Mouse (Mus musculus) midbrain, embryonic 11.5 days (tissue): ENCODE measurements around the gene Slc9a9. TPM values are rescaled to one million over a fixed set of nuclear protein-coding genes. Genes with fewer than 3 reads are reported as not detected.
A peak's percentile ranks its signal among the peaks of the same experiment; 100 is the strongest.

Experiments used
- ATAC-seq: fragments of 200-750 bp; cut with Nextera tagmentation; 2 replicates; pipeline ENCODE4 v1.8.0; 2017; ENCODE audit warnings: moderate TSS enrichment, moderate library complexity; ENCODE audit not compliant: low FRiP score
- DNase-seq: peaks from one replicate; pipeline ENCODE4 v3.0.0; 2015; ENCODE audit warnings: low spot score; ENCODE audit errors: missing footprints
- H3K27ac ChIP-seq: fragments of 300-500 bp; sonication (generic); 2 replicates; pipeline ENCODE4 v1.5.1; 2014; ENCODE audit warnings: low read depth, low read length
- H3K27me3 ChIP-seq: fragments of 300-500 bp; sonication (generic); 2 replicates; pipeline ENCODE4 v1.6.1; 2014; ENCODE audit warnings: mild to moderate bottlenecking, low read length, moderate library complexity, mixed read lengths; ENCODE audit not compliant: control insufficient read depth, insufficient read depth
- H3K36me3 ChIP-seq: fragments of 300-500 bp; sonication (generic); 2 replicates; pipeline ENCODE4 v1.6.1; 2014; ENCODE audit warnings: mild to moderate bottlenecking, low read length, moderate library complexity, mixed read lengths; ENCODE audit not compliant: control insufficient read depth, insufficient read depth
- H3K4me1 ChIP-seq: fragments of 300-500 bp; sonication (generic); 2 replicates; pipeline ENCODE4 v1.6.1; 2014; ENCODE audit warnings: low read length; ENCODE audit not compliant: control insufficient read depth, insufficient read depth
- H3K4me2 ChIP-seq: fragments of 300-500 bp; sonication (generic); 2 replicates; pipeline ENCODE4 v1.6.1; 2014; ENCODE audit warnings: mild to moderate bottlenecking, moderate library complexity
- H3K4me3 ChIP-seq: fragments of 300-500 bp; sonication (generic); 2 replicates; pipeline ENCODE4 v1.5.1; 2014; ENCODE audit warnings: low read depth, low read length
- H3K9ac ChIP-seq: fragments of 300-500 bp; sonication (generic); 2 replicates; pipeline ENCODE4 v1.6.1; 2014; ENCODE audit warnings: low read length
- H3K9me3 ChIP-seq: fragments of 300-500 bp; sonication (generic); 2 replicates; pipeline ENCODE4 v1.6.1; 2016; ENCODE audit warnings: low read length; ENCODE audit not compliant: control insufficient read depth
- WGBS: fragments of 180-500 bp; shearing (Covaris S2); extraction: QIAGEN DNeasy Blood & Tissue Kit; methylation state at CpG from one replicate; pipeline ENCODE4 v1.1.7; 2014; 5-methylcytosine and 5-hydroxymethylcytosine counted together
- polyA plus RNA-seq: library from polyadenylated mRNA; unstranded; fragments of >200 nt; fragmentation: Nextera tagmentation; extraction: Ambion mirVana; gene quantifications from 2 replicates; pipeline ENCODE4 v1.2.1, GENCODE M21; 2014

Gene Slc9a9
- polyA plus RNA-seq, 1 experiment from 2014 or later = 3.3 TPM

DNA sequence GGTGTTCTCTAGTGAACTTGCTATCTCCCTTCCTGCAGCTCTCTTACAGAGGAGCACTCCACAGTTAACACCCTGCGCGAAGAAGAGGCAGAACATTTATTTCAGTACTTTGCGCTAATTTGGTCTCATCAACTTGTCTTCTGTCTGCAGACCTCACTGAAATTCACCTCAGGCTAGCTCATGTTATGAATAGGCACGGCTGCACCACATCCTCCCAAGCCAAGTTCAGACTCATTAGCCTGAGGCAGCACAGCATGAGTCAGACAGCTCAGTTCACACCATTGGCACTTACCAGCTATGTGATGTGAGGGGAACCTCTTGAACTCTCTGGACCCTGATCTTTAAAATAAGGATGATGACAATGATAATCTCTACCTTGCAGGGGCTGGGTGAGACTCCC is 482.0 kb downstream of the Slc9a9 start:
- 83% methylated on average over 4 of the region's 4 CpGs for WGBS
- H3K9me3 ChIP-seq = no peaks in the 10 kb centered on the region
- DNase-seq (no peak), ATAC-seq (0 out of 2 replicates have a peak, but pooled peaks have one; percentile 14)
- no peak overlapping the region for H3K27ac ChIP-seq
- no peak overlapping the region for H3K4me2 ChIP-seq
- no peaks in the 10 kb centered on the region for H3K4me1 ChIP-seq
- no peak overlapping the region for H3K4me3 ChIP-seq
- no peak overlapping the region for H3K9ac ChIP-seq
- no peaks in the 10 kb centered on the region for H3K27me3 ChIP-seq
- no peaks in the 10 kb centered on the region for H3K36me3 ChIP-seq

DNA sequence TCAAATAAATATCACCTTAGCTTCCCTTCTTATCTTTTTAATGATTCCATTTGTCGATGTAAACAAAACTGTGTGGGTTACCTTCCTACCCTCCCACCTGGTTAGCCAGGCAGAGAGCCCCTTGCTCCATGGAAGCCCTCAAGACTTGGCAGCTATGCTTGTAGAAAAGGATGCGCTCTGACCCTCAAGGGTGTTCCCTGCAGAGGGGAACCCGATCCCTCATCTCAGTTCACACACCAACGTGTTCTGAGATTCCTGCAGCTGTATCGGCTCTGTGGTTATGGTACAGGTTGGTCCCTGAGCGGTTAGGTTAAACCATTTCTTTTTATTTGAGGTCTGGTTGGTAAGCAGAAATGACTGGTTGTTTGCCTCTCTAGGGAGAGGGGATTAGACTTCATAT is 484.3 kb downstream of the Slc9a9 start:
- no peaks in the 10 kb centered on the region for H3K4me1 ChIP-seq
- H3K4me2 ChIP-seq = no peak overlapping the region
- ATAC-seq (no peak), DNase-seq (no peak)
- no peaks in the 10 kb centered on the region for H3K9me3 ChIP-seq
- no peak overlapping the region for H3K4me3 ChIP-seq
- no peak overlapping the region for H3K27ac ChIP-seq
- 87% methylated on average over 6 of the region's 6 CpGs for WGBS
- H3K9ac ChIP-seq = no peak overlapping the region
- H3K36me3 ChIP-seq = no peaks in the 10 kb centered on the region
- H3K27me3 ChIP-seq = no peaks in the 10 kb centered on the region

DNA sequence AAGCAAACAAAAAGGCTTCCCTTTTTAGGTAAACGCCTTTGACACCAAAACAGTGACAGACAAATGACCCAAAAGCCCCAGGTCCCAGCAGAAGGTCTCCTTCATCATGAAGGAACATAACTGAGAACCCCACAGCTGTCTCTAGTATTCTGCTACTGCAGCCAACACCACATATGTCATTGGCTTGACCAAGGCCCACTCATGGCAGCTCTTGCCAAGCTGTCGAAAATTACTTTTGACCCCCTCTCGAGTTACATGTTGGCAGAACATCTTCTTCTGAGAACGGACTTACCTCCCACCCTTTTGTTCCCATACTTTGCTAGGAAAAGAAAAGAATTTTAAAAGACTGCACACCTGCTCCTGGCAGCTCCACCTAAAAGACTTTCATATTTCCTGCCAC is 488.2 kb downstream of the Slc9a9 start:
- WGBS = 72% methylated on average over 4 of the region's 4 CpGs

DNA sequence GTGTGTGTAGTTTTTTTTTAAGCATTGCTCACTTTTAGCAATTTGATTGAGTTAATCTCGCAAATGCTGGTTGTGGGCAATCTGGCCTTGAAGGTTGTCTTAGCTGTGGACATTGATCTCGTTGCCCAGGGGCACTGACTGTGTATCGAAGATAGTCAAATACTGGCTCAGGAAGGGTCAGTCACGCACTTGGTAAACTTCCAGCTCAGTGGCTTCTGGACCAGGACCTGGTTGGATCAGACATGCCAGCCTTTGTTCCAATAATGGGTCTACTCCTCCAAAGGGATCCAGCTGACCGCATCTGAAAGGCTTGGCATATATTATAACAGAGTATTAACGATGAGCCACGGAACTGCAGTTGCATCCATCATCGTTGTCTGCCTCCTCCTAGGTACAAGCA is 489.2 kb downstream of the Slc9a9 start:
- no peaks in the 10 kb centered on the region for H3K27me3 ChIP-seq
- H3K4me1 ChIP-seq = no peaks in the 10 kb centered on the region
- H3K36me3 ChIP-seq = no peaks in the 10 kb centered on the region
- no peak overlapping the region for H3K27ac ChIP-seq
- H3K4me2 ChIP-seq = no peak overlapping the region
- H3K9ac ChIP-seq = no peak overlapping the region
- no peak overlapping the region for H3K4me3 ChIP-seq
- H3K9me3 ChIP-seq = no peaks in the 10 kb centered on the region
- WGBS = 83% methylated on average over 8 of the region's 8 CpGs
- ATAC-seq = no peak
- no peak for DNase-seq

More for the DNA sequence above, 488.2 kb downstream of the Slc9a9 start:
- Histone ChIP-seq H3K36me3 (no peaks in the 10 kb centered on the region), H3K4me1 (no peaks in the 10 kb centered on the region), H3K4me2 (no peak overlapping the region), H3K27ac (no peak overlapping the region), H3K9me3 (no peaks in the 10 kb centered on the region), H3K9ac (no peak overlapping the region), H3K4me3 (no peak overlapping the region), H3K27me3 (no peaks in the 10 kb centered on the region)
- ATAC-seq = no peak
- DNase-seq = no peak

DNA sequence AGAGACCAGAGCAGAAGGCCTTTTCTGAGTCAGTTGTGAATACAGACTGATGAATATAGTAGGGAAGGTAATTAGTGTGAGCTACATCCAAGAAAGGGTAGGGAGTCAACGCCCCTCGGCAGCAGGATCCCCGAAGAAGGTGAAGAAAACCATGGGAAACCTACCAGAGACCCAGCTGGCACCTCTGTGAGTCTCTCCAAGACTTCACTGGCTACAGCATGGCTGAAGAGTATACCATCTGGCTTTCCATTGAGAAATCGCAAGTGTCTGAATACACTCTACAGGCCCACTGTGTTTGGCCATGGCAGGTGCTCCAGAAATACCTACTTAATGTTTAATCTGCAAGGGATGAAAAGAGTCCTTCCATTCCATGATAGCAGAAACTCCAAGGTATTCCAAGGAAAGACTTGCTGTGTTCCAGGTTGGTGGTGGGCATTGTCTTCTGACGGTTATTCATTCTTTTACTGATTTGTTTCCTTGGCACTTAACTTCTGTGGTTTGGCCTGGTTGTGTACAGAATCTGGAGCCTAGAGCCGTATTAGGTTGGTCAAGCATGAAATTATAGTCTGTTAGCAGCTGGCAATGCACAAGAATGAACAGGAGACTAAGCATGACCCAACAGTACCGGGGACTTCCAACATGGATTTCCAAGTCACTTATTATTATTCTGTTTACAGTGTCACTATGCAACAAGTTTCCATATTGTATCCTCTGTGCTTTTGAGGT is 491.0 kb downstream of the Slc9a9 start:
- WGBS = 90% methylated on average over 7 of the region's 7 CpGs
- Histone ChIP-seq H3K4me1 (no peaks in the 10 kb centered on the region), H3K9me3 (no peaks in the 10 kb centered on the region), H3K36me3 (no peaks in the 10 kb centered on the region), H3K27me3 (no peaks in the 10 kb centered on the region), H3K27ac (no peak overlapping the region), H3K9ac (no peak overlapping the region), H3K4me2 (no peak overlapping the region), H3K4me3 (no peak overlapping the region)
- DNase-seq = no peak
- no peak for ATAC-seq

DNA sequence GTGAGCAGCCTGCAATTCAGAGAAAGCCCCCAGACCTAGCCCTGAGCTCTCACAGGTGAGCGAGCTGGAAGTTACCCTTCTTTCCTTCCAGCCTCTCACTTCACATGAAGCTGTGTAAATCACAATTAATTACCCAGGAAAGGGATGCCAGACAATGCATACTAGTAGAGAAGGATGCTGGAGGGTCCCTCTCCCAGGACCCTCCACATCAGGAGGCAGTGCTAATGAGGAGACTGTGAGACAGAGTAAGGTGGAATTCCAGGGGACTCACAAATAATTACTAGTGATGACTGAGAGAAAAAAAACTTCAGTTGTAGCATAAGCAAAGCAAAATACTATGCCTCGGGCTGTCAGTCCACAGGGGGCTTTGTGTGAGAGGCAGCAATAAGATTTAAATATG is 492.0 kb downstream of the Slc9a9 start:
- H3K9ac ChIP-seq = no peak overlapping the region

DNA sequence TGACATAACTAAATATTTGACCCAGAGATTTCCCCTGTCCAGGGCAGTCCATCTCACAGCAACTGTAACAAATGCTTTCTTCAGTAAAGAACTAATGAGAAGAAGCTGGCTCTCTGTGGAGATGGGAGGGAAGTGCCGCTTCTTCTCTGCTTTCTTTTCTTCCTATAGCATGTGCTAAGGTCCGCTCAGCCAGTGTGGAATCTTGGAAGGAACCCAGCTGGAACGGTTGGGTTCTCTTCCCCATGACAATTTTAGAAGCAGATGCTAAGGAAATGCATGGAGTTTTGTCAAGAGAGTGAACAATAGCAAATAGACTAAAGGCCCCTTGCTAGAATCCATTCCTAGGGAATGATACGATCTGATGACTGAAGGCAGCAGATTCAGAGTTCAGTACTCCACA is 496.5 kb downstream of the Slc9a9 start:
- no peak overlapping the region for H3K4me2 ChIP-seq
- H3K27me3 ChIP-seq = no peaks in the 10 kb centered on the region
- no peaks in the 10 kb centered on the region for H3K36me3 ChIP-seq
- DNase-seq (no peak), ATAC-seq (no peak)
- H3K27ac ChIP-seq = no peak overlapping the region
- WGBS = 87% methylated on average over 4 of the region's 4 CpGs
- H3K9me3 ChIP-seq = no peaks in the 10 kb centered on the region
- H3K9ac ChIP-seq = no peak overlapping the region
- no peaks in the 10 kb centered on the region for H3K4me1 ChIP-seq
- H3K4me3 ChIP-seq = no peak overlapping the region

More for the DNA sequence above, 492.0 kb downstream of the Slc9a9 start:
- Histone ChIP-seq H3K4me2 (no peak overlapping the region), H3K27me3 (no peaks in the 10 kb centered on the region), H3K4me1 (no peaks in the 10 kb centered on the region), H3K27ac (no peak overlapping the region), H3K9me3 (no peaks in the 10 kb centered on the region), H3K36me3 (no peaks in the 10 kb centered on the region), H3K4me3 (no peak overlapping the region)
- DNase-seq (no peak), ATAC-seq (no peak)
- 85% methylated on average over 2 of the region's 2 CpGs for WGBS

DNA sequence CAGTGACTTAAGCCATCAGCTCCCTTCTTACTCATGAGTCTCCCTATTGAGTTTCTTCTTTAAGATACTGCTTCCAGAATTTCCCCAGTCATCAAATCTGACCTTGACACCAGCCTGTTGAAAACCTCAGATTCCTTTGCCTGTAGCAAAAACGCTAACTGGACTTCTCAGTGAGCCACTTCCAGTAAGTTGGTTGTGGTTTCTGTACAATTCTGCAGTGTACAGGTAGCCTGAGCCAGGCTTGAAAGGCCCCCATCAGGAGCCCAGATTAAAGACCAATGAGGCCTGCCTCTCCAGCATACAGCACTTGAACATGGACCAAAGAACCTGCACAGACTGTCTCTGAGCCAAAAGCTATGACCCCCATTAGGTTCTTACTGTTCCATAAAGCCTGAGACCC is 498.1 kb downstream of the Slc9a9 start:
- no peaks in the 10 kb centered on the region for H3K27me3 ChIP-seq
- no peak overlapping the region for H3K4me3 ChIP-seq
- DNase-seq (no peak), ATAC-seq (no peak)
- no peaks in the 10 kb centered on the region for H3K9me3 ChIP-seq
- H3K4me1 ChIP-seq = no peaks in the 10 kb centered on the region
- no peak overlapping the region for H3K27ac ChIP-seq
- WGBS = 74% methylated on average over 1 of the region's 1 CpGs
- H3K36me3 ChIP-seq = no peaks in the 10 kb centered on the region
- H3K4me2 ChIP-seq = no peak overlapping the region
- H3K9ac ChIP-seq = no peak overlapping the region

DNA sequence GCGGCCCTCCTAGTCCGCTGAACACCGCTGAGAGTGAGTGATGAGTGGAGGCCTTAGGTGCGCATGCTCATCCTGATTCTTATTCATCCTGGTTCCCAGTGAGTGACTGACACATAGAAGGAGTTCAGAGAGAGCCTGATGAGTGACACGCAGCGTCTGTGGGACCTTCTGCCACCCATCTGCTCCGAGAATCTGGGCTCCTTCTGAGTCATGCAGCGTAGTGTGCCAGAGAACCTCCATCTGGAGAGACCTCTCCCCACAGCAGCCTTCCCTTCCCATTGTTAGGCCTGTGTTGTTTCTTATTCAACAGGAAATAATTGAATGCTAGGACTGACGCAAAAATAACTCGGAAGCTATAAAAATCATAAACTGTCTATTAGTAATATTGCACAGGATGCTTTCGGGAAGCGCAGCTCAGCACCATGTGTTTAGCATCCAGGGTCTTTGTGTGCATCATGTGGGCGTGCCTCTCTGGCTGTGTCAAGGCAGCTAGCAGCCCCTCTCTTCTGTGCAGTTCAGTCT is 498.8 kb downstream of the Slc9a9 start:
- Histone ChIP-seq H3K36me3 (no peaks in the 10 kb centered on the region), H3K4me2 (no peak overlapping the region), H3K27me3 (no peaks in the 10 kb centered on the region), H3K9me3 (no peaks in the 10 kb centered on the region), H3K4me1 (no peaks in the 10 kb centered on the region), H3K27ac (no peak overlapping the region), H3K9ac (no peak overlapping the region; the same call in 1 of the 2 replicates), H3K4me3 (no peak overlapping the region)
- no peak for ATAC-seq
- 87% methylated on average over 13 of the region's 13 CpGs for WGBS
- no peak for DNase-seq
